Mouse (Mus musculus): ENCODE measurements around the gene Cct8.

DNA sequence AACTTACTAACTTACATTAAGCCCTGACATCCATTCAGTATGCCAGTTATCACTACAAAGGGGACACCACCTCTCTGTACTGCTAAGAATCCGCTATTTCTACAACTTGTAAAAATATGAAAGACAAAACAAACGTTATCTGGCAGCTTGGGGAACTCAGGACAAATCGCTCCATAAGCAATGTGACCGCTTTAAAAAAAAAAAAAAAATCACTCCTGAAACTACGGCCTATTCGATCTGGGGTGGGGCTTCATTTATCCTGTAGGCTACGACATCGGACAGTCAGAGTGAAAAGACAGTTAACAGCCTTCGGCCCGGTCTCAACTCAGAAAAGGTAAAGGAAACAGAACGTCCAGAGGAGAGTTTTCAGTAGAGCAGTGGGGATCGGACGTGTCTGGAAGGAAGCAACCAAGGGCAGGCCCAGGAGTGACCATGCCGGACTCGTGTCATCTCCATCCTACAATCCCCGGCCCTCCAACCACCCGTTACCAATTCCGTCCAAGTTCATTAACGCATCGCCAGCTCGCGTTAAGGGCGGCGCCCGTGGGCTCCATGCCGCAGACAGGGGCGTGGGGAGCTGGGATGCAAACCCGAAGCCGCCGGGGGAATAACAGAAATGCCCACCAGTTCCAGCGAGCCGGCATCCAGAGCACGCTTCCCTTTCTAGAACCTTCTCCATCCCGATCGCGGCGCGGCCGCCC lies 568 bp downstream of the Cct8 start:
- TF ChIP-seq CTCF (IDR thresholded peaks at IDR 0.05 in 2 of 3, conservative IDR thresholded peaks at IDR 0.05 in 1 of 3; ENCODE audit: control insufficient read depth in 1 of 3, insufficient read depth in 1 of 3, low read depth in 2 of 3, low read length in 3 of 3, poor library complexity in 1 of 3, severe bottlenecking in 1 of 3) (no peak), EP300 (IDR thresholded peaks at IDR 0.05; ENCODE audit: low read depth in 1 of 2, low read length in 2 of 2) (no peak), CHD2 (IDR thresholded peaks at IDR 0.05; ENCODE audit: low read length) (no peak), POLR2A (IDR thresholded peaks at IDR 0.05; ENCODE audit: control insufficient read depth in 1 of 2, insufficient read depth in 1 of 2, low read depth in 1 of 2, low read length in 2 of 2, poor library complexity in 1 of 2) (no peak), POLR2AphosphoS2 (IDR thresholded peaks at IDR 0.05; ENCODE audit: low read length) (no peak), HCFC1 (IDR thresholded peaks at IDR 0.05; ENCODE audit: low read depth, low read length) (no peak), MYC (IDR thresholded peaks at IDR 0.05; ENCODE audit: low read depth, low read length) (no peak), MAX (IDR thresholded peaks at IDR 0.05; ENCODE audit: low read length) (no peak), SIN3A (IDR thresholded peaks at IDR 0.05; ENCODE audit: low read length) (0 out of 2 replicates have a peak, but pooled peaks have one; percentile 49), SMC3 (IDR thresholded peaks at IDR 0.05; ENCODE audit: low read depth, low read length) (no peak)

All from MEL (cell line).